Mouse (Mus musculus): ENCODE measurements around the gene Ifna9. TPM values are rescaled to one million over a fixed set of nuclear protein-coding genes. Genes with fewer than 3 reads are reported as not detected.

Ifna9 gene
- not detected for total RNA-seq (2023)

DNA sequence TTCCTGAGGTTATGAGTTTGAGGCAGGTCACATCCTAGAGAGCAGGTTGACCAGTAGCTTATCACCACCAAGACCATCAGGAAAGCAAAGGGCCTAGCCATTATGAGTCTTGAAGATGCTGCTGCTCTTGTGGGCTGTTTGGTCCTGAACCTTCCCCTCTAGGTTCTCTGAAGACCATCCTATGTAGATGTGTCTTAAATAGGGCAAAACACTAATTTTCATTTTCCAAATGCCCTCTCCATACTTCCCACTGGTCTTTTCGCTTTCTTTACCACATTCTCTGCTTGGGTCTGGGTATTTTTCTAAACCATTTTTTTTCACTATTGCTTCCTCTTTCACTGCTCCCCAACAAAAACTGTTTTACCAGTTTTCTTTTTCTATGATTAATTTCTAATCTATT, at the start of gene Ifna9:
TSS of gene Ifna9 (minus strand) at position 101 of the 400 bp plus-strand sequence.

DNA sequence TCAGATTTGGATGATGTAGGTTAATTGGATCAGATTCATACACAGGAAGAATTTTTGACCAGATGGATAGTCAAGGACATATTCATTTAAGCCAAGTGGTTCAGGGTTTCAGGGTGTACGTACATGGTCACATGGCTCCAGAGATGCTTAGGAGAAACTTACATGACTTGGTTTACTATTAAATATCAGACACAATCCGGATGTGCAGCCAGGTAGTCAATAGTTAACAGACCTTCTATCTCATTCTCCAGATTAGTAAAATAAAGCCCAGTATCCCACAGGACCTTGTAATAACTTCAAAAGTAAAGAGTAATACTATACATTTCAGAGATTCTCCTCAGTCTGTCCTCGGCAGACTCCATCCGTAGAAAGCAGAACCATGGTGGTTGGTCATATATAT, 42.1 kb upstream of the Ifna9 start, which contains the start of gene C87499:
TSS of gene C87499 (minus strand) at position 101 of the 400 bp plus-strand sequence.

DNA sequence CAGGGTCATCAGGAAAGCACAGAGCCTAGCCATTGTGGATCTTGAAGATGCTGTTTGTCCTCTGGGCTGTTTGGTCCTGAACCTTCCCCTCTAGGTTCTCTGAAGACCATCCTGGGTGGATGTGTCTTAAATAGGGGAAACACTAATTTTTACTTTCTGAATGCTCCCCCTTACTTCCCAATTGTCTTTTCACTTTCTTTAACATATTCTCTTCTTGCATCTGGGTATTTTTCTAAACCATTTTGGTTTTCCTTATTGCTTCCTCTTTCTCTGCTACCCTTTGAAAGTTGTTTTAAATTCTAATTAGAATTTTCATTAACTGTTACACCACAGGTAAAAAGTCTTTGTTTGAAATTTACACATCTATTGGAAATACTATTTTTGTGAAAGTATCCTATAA, 11.1 kb upstream of the Ifna9 start, which contains the start of gene Ifna12:
TSS of gene Ifna12 (minus strand) at position 101 of the 400 bp plus-strand sequence.

DNA sequence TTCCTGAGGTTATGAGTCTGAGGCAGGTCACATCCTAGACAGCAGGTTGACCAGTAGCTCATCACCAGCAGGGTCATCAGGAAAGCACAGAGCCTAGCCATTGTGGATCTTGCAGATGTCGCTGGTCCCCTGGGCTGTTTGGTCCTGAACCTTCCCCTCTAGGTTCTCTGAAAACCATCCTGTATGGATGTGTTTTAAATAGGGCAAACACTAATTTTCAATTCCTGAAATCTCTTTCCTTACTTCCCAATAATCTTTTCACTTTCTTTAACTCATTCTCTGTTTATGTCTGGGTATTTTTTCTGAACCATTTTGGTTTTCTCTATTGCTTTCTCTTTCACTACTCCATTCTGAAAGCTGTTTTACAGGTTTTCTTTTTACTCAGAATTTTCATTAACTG, 20.5 kb downstream of the Ifna9 start, which contains the start of gene Ifna14:
TSS of gene Ifna14 (minus strand) at position 101 of the 400 bp plus-strand sequence.

DNA sequence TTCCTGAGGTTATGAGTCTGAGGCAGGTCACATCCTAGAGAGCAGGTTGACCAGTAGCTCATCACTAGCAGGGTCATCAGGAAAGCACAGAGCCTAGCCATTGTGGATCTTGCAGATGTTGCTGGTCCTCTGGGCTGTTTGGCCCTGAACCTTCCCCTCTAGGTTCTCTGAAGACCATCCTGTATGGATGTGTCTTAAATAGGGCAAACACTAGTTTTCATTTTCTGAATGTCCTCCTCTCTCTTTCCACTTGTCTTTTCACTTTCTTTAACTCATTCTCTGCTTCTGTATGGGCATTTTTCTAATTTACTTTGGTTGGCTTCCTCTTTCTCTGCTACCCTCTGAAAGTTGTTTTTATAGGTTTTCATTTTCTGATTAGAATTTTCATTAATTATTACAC, 34.0 kb downstream of the Ifna9 start, which contains the start of gene Ifna15:
TSS of gene Ifna15 (minus strand) at position 101 of the 400 bp plus-strand sequence.

Other genes starting within 250 kb of the Ifna9 start
- 10 to 100 TPM; 80.1 to 87.5 TPM for gene Hacd4, start 153.5 kb downstream of the Ifna9 start, total RNA-seq (2023)
- not detected for gene Ifnb1, start 69.6 kb downstream of the Ifna9 start, total RNA-seq (2023)
- not detected for gene Ifna15, start 34.1 kb downstream of the Ifna9 start, total RNA-seq (2023)
- gene Ifna14, start 20.6 kb downstream of the Ifna9 start, total RNA-seq (2023) = not detected
- not detected for gene Ifna12, start 11.0 kb upstream of the Ifna9 start, total RNA-seq (2023)
- not detected for gene C87499, start 42.0 kb upstream of the Ifna9 start, total RNA-seq (2023)
- not detected for gene Ifna13, start 52.1 kb upstream of the Ifna9 start, total RNA-seq (2023)
- not detected for gene Ifna16, start 84.5 kb upstream of the Ifna9 start, total RNA-seq (2023)
- not detected for gene Ifna2, start 91.5 kb upstream of the Ifna9 start, total RNA-seq (2023)
- not detected for gene Ifnab, start 99.0 kb upstream of the Ifna9 start, total RNA-seq (2023)
- under 1 TPM in 1 of 2 experiments, not detected in 1; 0.40 TPM for gene Gm26566, start 129.4 kb upstream of the Ifna9 start, total RNA-seq (2023)
- gene Klhl9, start 130.1 kb upstream of the Ifna9 start, total RNA-seq (2023) = 10 to 100 TPM; 51.0 to 52.2 TPM
- not detected for gene Gm13271, start 162.5 kb upstream of the Ifna9 start, total RNA-seq (2023)
- not detected for gene Gm13283, start 167.7 kb upstream of the Ifna9 start, total RNA-seq (2023)
- not detected for gene Gm13290, start 181.4 kb upstream of the Ifna9 start, total RNA-seq (2023)
- not detected for gene Gm13289, start 184.5 kb upstream of the Ifna9 start, total RNA-seq (2023)
- not detected for gene Gm13272, start 187.5 kb upstream of the Ifna9 start, total RNA-seq (2023)
- gene Ifnz, start 189.7 kb upstream of the Ifna9 start, total RNA-seq (2023) = under 1 TPM in 1 of 2 experiments, not detected in 1; 0.70 TPM
- gene Gm13276, start 193.3 kb upstream of the Ifna9 start, total RNA-seq (2023) = not detected
- gene Gm13277, start 196.2 kb upstream of the Ifna9 start, total RNA-seq (2023) = not detected
- not detected for gene Gm13278, start 199.2 kb upstream of the Ifna9 start, total RNA-seq (2023)
- gene Gm13275, start 202.1 kb upstream of the Ifna9 start, total RNA-seq (2023) = not detected
- gene Gm13279, start 205.0 kb upstream of the Ifna9 start, total RNA-seq (2023) = not detected
- under 1 TPM in 1 of 2 experiments, not detected in 1; 0.29 TPM for gene Gm13285, start 207.3 kb upstream of the Ifna9 start, total RNA-seq (2023)
- not detected for gene Gm13287, start 210.9 kb upstream of the Ifna9 start, total RNA-seq (2023)
- gene Gm13288, start 213.1 kb upstream of the Ifna9 start, total RNA-seq (2023) = not detected
- not detected for gene Ifna7, start 223.8 kb upstream of the Ifna9 start, total RNA-seq (2023)
- not detected for gene Ifna11, start 227.6 kb upstream of the Ifna9 start, total RNA-seq (2023)
- not detected for gene Ifna6, start 235.0 kb upstream of the Ifna9 start, total RNA-seq (2023)
- gene Ifna5, start 243.1 kb upstream of the Ifna9 start, total RNA-seq (2023) = not detected
- not detected for gene Ifna4, start 249.5 kb upstream of the Ifna9 start, total RNA-seq (2023)